Mouse (Mus musculus): ENCODE data around the gene Eya3.
"Not testable (repeated sequence)": the region's sequence is repeated elsewhere in the genome, so short reads cannot be mapped to it uniquely, and the experiment has no call there.

Gene Eya3

DNA sequence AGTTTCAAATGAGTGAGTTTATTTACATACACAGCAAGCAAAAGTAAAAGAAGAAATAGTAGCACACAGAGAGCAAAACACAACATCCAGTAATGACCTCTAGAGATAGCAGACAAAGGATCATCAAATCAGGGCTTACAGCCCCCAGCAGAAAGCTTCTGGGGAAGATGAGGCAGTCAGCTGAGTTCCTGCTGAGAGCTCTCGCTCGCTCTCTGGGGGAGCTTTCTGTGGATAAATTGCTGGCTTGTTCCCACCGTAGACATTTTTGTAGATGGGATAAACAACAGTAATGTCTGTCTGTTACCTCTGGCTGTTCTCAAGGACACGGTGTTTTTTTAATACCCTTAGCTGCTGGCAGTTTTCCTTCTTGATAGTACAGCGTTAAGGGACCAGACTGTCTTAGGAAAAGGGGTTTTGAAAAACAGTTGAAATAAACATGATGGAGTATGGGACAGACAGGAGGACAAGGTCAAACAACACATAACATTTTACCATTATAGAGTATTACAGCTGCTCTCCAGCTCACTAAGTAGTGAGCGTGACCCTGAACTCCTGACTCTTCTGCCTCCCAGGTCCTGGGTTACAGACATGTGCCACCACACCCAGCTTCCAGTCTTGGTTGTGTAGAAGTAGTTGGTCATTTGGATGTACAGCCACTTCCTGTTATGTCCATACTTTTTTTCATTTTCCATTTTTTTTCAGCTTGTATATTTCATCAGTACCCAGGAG, 10.6 kb downstream of the Eya3 start:
- DNase-seq, result no peak

DNA sequence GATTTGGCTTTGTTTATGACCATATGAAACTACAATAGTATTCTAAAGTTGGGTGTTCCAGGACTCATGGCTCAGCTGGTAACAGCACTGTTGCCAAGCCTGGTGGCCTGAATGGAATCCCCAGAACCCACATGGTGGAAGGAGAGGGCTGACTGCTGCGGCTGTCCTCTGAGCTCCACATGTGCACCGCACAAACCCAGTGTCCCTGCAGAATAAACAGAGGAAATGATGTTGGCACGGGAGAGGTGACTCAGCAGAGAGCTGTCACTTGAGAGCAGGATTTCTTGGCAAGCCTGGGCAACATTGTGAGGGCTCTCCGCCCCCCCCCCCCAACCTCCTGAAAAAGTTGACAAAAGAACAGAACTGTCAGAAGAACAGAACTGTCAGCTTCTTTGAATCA, 14.1 kb downstream of the Eya3 start:
- DNase-seq, result peak; percentile 34 to 53

DNA sequence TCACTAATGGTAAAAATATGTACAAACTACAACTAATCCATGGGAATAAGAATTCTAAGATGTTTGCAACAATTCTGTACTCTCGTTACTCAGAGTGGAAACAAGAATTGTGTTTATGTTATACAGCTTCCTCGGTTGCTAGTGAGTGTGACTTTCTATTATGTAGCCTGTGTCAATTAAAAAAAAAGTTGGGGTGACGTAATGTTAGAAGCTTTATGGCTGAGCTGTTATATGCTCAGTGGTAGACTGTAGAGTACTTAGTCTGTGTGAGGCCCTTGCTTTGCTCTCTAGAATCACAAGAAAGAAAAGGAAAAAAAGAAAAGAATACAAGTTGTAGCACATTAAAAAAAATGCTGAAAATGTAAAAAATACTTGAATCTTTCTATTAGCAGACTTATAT, 15.0 kb downstream of the Eya3 start:
- no peak for DNase-seq

DNA sequence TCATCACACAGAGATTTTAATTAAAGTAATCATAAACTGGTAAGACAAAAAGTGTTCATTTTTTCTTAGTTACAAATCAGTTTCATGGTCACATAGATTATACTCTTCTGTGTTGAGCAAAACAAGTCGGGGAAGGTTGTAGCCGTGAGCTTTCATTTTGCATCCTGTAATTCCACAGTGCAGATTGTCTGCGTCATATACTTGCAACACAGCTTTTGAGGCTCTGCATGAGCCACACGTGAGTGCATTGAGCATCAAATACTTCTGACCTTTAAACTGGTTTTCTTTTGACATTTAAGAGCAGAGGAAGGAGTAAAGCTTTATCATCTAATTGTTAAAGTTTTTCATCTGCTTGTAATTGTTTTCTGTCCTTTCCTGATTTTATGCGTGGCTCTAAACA, 16.5 kb downstream of the Eya3 start:
- no peak for DNase-seq

DNA sequence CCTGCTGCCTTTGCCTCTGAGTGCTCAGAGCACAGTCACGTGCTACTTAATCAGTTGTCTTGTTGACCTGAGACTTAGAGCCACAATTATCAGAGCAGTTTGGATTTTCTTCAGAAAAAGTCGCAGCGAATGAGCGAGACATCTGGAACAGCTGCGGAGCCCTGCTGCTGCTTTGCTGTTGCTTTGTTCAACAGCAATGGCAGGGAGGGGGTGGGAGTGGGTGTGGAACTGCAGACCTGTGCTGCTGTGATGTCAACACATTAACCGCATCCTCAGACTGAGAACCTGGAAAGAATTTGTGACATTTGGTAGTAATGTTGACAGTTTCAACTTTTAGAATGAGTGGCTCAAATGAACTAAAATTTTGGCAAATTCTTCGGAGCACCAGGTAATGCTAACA, 20.3 kb downstream of the Eya3 start:
- DNase-seq, result no peak

DNA sequence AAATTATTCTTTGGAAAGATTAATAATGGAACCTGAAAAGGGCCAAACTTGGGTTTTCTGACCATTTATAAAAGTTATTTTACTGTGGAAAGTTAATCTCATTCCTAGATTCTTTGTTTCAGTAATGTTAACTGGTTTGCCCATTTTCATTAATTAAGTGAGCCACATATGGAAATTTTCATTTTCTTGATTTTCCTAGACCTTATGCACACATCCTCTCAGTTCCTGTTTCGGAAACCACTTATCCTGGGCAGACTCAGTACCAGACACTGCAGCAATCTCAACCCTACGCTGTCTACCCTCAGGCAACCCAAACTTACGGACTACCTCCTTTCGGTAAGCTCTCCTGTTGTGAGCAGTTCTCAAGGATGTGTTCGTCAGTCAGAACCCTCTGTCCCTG, 33.9 kb downstream of the Eya3 start:
- no peak for DNase-seq

DNA sequence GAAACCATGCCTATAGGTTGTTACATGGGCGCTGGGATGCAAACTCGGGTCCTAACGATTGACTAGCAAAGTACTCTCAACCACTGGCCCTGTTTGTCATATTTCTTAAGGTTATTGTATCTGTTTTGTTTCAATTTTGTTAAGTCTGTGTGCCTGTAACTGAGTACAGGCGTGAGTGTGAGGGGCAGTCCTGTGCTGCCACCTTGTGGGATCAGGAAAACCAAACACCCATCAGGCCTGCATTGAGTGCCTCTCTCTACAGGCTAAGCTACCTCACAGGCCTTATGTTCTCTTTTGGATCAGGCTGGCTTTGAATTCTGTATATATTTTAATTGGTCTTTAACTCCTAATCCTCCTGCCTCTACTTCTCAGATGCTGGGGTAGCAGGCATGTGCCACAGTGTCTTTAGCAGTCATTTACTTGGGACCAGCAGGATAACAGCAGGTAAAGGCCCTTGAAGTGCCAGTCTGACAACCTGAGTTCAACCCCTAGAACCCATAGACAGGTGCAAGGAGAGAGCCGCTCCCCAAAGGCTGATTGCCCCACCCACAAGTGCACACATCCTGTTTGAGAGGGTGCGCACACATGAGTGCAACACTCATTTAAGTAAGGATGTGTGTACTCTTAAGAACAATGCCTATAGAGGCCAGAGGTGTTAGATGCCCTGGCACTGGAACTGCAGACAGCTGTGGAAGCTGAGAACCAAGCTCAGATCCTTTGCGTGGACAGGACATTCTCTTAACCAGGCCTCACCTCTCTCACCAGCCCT, 38.2 kb downstream of the Eya3 start:
- peak; percentile 26 to 61 for DNase-seq

DNA sequence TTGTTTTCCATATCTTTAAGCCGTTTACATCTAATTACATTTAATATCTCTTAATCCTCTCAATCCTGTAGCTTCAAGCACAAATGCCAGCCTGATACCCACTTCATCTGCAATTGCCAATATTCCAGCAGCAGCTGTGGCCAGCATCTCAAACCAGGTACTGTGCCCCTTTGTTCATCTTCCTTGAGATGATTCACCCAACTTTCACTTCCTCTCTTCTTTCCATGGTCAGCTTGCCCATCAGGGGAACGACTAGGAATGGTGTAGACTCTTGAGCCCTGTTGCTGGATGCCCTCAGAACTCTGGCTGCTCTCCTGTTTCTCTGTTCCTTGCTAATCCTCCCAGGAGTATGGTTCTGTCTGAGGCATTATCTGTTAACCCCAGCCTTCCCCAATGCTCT, 50.8 kb downstream of the Eya3 start:
- no peak for DNase-seq

DNA sequence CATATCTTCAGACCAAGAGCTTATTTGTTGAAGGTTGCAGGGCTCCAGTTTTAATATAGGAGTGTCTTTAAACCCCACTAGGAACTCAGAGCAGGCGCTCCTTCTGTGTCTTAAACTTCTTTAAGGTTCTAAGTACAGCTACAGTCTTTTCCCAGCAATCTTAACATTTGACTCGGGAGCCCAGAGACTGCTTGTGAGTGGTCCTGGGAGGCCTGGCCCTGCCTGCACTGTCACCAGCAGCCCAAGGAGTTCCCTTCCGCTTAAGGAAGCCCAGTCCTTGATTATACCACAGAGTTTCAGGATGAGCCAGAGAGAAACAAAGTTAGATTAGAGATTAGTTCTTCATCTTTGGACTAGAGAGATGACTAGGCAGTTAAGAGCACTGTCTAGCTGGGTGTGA, 54.6 kb downstream of the Eya3 start:
- no peak for DNase-seq

DNA sequence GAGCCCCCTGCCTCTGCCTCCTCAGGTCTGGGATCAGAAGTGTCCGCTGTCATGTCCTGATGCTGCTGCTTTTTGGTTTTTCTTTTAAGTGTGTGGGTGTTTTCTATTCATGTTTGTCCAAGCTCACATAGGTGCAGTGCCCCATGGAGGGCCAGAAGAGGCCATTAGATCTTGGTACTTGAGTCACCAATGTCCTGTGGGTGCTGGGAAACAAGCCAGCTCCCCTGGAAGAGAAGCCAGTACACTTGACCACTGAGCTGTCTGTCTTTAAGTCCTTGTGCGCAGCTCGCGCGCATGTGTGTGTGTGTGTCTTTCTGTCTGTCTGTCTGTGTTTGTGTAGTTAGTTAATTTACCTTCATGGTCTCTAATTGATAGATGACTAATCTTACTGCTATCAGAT, 63.3 kb downstream of the Eya3 start:
- DNase-seq, result no peak

DNA sequence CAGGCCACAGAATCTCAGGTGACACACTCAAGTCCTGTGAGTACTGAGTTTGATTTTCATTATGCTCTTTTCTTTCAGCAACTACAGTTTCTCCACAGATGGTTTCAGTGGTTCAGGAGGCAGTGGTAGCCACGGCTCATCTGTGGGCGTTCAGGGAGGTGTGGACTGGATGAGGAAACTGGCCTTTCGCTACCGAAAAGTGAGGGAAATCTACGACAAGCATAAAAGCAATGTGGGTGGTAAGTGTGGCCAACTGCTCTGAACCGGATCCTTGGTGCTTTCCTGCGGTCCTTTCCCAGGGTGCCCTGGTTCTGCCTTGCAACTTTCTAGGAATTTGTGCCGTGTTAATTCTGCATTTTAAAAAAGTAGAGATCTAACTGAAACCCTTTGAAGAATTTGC, 68.1 kb downstream of the Eya3 start:
- no peak for DNase-seq

DNA sequence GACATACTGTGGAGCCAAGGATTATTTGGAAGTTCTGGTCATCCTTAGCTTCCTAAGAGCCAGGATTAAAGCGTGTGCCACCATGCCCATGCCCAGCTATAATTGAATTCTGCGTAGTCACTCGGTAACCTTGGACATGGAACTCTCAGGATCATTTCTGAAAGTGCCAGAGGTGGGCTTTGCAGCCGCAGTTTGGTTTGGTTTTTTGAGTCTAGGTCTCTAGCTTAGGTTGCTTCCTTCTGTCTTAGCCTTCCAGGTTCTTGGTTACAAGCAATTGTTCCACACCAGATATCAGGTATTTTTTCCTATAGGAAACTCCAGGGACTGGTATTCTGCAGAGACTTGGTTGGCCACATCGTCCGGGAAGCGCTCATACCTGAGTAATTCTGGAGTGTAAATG, 74.4 kb downstream of the Eya3 start:
- no peak for DNase-seq

DNA sequence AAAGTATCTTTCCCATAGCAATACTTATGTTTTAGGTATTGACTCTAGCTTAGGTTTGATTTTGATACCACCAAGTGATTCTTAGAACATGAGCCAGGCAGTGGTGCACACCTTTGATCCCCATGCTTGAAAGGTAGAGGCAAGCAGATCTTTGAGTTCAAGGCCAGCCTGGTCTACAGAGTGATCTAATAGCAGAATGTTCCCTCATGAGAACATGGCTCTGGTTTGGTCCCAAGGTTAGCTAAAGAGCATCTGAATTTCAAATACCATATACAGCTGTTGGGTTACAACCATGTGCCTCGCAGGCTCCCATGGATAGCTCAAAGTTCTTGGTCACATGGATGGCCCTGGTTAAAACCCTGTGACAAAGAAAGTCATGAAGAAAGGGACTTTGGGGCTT, 79.5 kb downstream of the Eya3 start:
- no peak for DNase-seq

DNA sequence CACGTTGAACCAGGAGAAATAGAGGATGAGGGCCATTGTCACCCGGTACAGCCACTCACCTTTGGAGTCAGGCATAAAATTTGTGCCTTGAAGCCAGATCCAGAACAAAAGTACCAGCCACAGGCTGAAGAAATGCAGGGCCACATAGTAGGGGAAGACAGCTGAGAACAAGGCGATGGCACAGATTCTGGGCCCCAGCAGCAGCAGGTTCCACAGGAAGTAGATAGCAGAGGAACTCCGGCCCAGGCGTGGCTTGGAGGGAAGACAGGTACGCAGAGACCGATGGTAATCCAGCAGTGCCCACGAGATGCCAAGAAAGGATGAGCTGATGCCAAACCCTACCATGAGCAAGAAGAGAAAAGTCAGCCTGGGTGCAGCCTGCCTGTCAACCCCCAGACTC, 89.4 kb downstream of the Eya3 start:
- no peak for DNase-seq

DNA sequence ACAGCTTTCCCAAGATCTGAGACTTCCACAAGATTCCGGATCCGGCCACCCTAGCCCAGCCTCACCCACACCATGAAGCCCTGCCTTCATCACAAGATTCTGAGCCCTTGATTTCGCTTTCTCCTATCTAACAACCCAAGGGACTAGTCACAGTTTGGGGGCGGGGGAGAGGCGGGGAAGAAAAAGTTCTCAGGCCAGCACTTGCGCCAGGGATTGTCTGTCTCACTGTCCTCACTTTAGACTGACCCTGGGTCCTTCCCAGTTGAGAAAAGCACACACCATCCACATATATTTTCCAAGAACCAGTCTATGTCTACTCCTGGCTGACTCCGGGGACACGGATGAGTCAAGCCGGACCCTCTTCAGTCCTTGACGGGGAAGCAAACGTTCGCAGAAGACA, 92.8 kb downstream of the Eya3 start:
- DNase-seq, result no peak

DNA sequence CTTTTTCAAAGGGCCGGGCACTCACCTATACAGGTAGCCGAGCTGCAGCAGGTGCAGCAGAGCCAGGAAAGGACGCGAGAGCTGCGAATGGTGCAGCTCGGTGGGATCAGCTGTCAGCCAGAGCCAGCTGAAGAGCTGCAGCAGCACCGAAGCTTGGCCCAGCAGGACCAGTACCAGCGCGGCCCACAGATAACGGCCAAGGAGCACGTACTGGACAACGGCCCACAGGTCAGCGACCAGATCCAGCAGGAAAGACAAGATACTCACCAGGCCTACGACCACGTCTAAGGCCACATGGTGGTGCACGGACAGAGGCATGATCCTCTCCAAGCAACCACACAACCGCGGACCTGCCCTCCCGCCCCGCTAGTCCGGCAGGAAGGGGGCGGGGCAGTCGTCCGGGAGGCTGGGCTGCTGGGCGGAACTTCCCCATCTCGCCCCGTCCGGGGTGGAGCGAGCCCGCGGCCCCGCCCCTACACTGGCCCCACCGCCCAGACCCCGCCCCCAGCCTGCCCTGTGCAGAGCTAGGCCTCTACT, 93.4 kb downstream of the Eya3 start, which contains the start of gene Xkr8:
Xkr8 (minus strand) TSS at position 399 of the 537 bp plus-strand sequence.
- peak; percentile 93 to 99 for DNase-seq

DNA sequence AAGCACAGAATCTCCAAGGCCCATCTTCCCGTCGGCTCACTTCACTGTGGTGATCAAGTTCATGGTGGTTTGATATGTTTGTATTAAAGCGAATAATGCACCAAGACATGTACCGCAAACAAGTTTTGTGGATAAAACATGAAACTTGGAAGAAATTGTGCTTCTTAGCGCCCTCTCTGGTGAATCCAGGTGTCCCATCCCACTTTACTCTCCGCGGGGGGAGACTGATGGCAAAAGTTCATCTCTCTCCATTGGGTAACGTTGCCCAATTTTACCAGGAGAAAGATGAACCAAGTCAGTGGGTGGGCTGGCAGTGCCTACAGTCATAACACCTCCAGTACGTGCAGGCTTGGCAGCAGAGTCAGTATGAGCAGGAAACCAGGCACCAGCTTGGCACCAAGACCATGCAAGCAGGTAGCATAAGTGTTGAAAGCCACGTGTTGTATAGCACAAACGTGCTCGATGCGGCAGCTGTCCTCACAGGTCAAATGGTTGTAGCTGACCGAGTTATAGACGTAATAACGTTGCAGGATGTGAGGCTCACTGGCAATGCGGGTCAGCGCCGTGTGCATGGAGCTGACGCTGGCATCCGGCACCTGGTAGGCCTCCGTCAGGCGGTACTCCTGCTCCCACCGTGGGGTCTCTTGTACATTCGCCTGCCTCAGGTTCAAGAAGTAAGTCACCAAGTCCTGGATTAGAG, 94.4 kb downstream of the Eya3 start:
- no peak for DNase-seq

DNA sequence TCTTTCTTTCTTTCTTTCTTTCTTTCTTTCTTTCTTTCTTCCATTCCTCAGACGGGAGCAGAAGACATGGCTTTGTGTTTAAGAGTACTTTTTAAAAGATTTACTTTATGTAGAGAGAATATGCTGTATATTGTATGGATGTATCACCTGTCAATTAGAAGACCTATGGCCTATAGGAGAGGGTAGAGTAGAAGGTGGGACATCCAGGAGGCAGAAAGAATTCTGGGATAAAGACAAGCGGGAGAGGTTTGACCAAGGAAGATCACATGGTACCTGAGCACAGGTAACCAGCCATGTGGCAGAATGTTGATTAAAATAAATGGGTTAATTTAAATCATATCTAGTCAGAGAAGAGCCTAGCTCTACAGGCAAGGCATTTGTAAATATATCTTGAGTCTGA, 96.0 kb downstream of the Eya3 start:
- no peak for DNase-seq

DNA sequence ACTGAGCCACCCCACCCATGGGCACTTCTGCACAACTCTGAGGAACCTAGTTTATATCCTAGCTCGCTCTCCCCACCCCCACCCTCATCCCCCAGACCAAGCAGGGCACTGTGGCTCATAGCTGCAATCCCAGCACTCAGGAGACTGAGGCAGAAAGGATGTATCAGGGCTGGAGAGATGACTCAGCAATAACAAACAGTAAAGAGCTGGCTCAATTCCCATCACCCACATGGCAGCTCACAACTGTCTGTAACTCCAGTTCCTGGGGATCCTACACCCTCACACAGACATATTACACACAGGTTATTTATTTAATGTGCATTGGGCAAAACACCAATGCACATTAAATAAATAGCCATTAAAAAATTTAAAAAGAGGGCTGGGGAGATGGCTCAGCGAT, 96.6 kb downstream of the Eya3 start:
- DNase-seq, result no peak

DNA sequence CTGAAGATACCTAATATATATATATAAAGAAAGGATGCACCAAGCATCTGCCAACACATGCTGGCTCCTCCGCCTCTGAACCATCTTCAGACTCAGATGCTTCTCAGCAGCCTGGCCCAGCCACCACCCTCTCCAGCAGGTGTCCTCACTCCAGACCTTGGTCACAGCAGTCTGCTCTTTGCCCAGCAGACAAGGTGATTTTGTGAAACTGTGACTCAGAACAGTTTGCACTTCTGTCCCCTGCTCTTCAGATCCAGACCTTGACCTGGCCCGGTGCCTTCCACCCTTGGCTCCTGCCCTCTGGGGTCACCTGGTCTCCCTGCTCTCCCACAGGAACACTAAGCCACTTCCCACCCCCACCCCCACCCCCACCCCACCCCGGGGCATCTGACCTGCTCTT, 97.1 kb downstream of the Eya3 start:
- DNase-seq, result peak; percentile 56 to 65

DNA sequence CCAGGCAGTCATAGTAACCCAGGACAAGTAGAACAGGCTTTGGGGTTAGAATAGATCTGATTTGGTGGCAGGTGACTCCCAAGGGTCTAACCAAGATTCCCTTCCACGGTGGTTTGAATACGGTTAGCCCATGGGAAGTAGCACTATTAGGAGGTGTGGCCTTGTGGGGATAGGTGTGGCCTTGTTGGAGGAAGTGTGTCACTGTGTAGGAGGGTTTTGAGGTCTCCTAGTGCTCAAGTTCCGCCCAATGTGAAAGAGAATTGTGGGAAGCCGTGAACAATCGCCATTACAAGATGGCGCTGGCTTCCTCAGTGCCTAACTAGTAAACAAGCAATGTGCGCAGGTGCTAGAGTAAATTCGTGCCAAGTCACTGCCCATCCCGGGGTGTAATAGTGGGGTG, 98.4 kb downstream of the Eya3 start:
- not testable (repeated sequence) for DNase-seq

DNA sequence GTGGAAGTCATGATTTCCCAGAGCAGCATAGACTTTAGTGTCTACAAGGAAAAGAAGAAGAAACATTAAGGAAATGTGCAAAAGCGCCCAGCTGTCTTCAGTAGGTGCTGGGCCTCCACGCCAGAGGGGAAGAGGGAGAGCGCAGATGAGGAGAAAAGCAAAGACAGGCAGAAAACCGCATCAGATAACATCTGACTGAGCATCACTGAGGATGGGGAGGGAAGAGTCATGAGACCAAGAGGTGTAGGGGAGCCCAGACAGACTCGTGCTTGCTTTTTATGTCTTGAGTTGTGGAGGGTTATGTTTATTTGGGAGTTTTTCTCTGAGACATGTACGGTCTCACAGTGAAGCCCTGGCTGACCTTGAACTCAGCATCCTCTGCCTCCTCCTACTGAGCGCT, 102.7 kb downstream of the Eya3 start:
- no peak for DNase-seq

All from kidney, postnatal 36 days (tissue).